Mouse (Mus musculus): ENCODE measurements around the gene Yeats4. TPM values are rescaled to one million over a fixed set of nuclear protein-coding genes. Genes with fewer than 3 reads are reported as not detected.

Gene Yeats4
- 112 and 114 TPM in 2 replicates for polyA plus RNA-seq (2016; fragmentation: Nextera tagmentation; extraction: Ambion mirVana)

- peak; percentile 91 for ATAC-seq (ENCODE audit: insufficient number of reproducible peaks, insufficient read depth, low FRiP score, low TSS enrichment, low read depth)
Measured at GRCm38 (mm10) chr10:117224102-117224990, at the start of gene Yeats4. Gene Yeats4, minus strand, starts transcription at chr10:117224507.

GRCm38 (mm10) chr10:117272023-117272422 is 47.7 kb upstream of the Yeats4 start:
- ATAC-seq (ENCODE audit: insufficient number of reproducible peaks, insufficient read depth, low FRiP score, low TSS enrichment, low read depth): no peak
- no peak overlapping the region for H3K27ac ChIP-seq
- no peaks in the 10 kb centered on the region for H3K4me1 ChIP-seq (replicated peaks)
- H3K4me2 ChIP-seq: no peak overlapping the region
- H3K4me3 ChIP-seq (replicated peaks): no peak overlapping the region
- H3K9me3 ChIP-seq: no peaks in the 10 kb centered on the region
- no peak overlapping the region for H3K9ac ChIP-seq (replicated peaks)
- H3K27me3 ChIP-seq: no peaks in the 10 kb centered on the region
- H3K36me3 ChIP-seq: no peaks in the 10 kb centered on the region

More at GRCm38 (mm10) chr10:117224102-117224990, at the start of gene Yeats4:
- Histone ChIP-seq H3K4me2 (peak within 1 kb of the TSS; percentile 88), H3K27ac (peak within 1 kb of the TSS; percentile 97), H3K36me3 (peaks cover 35% of the 10 kb centered on the region), H3K4me1 (replicated peaks) (peaks cover 15% of the 10 kb centered on the region), H3K9me3 (no peaks in the 10 kb centered on the region), H3K9ac (replicated peaks) (peak within 1 kb of the TSS; percentile 89), H3K4me3 (replicated peaks) (peak within 1 kb of the TSS; percentile 74), H3K27me3 (no peaks in the 10 kb centered on the region)
- WGBS: under 1% methylated on average over 62 of the region's 63 CpGs

- Histone ChIP-seq H3K27me3 (no peaks in the 10 kb centered on the region), H3K9me3 (peaks cover 14% of the 10 kb centered on the region; the same call in 1 of the 2 replicates), H3K4me3 (replicated peaks) (no peak overlapping the region), H3K9ac (replicated peaks) (no peak overlapping the region), H3K4me2 (no peak overlapping the region), H3K4me1 (replicated peaks) (no peaks in the 10 kb centered on the region), H3K27ac (no peak overlapping the region), H3K36me3 (no peaks in the 10 kb centered on the region)
- no peak for ATAC-seq (ENCODE audit: insufficient number of reproducible peaks, insufficient read depth, low FRiP score, low TSS enrichment, low read depth)
Measured at GRCm38 (mm10) chr10:117259870-117260269, 35.6 kb upstream of the Yeats4 start.

GRCm38 (mm10) chr10:117238603-117239002 is 14.3 kb upstream of the Yeats4 start, which contains the start of gene 9530003J23Rik:
Gene 9530003J23Rik, minus strand, starts transcription at chr10:117238703.
- 93% methylated on average over 12 of the region's 12 CpGs for WGBS
- H3K27ac ChIP-seq: no peak within 1 kb of the TSS
- H3K9me3 ChIP-seq: no peaks in the 10 kb centered on the region
- peaks cover 13% of the 10 kb centered on the region for H3K4me1 ChIP-seq (replicated peaks)
- no peak within 1 kb of the TSS for H3K4me3 ChIP-seq (replicated peaks)
- no peak within 1 kb of the TSS for H3K4me2 ChIP-seq
- no peaks in the 10 kb centered on the region for H3K27me3 ChIP-seq
- no peak for ATAC-seq (ENCODE audit: insufficient number of reproducible peaks, insufficient read depth, low FRiP score, low TSS enrichment, low read depth)
- H3K9ac ChIP-seq (replicated peaks): no peak within 1 kb of the TSS
- H3K36me3 ChIP-seq: no peaks in the 10 kb centered on the region

- 44% methylated on average over 11 of the region's 11 CpGs for WGBS
- no peak for ATAC-seq (ENCODE audit: insufficient number of reproducible peaks, insufficient read depth, low FRiP score, low TSS enrichment, low read depth)
- Histone ChIP-seq H3K4me2 (peak overlapping the region; percentile 37), H3K27me3 (no peaks in the 10 kb centered on the region), H3K9me3 (no peaks in the 10 kb centered on the region), H3K4me1 (replicated peaks) (peaks cover 13% of the 10 kb centered on the region), H3K9ac (replicated peaks) (no peak overlapping the region), H3K4me3 (replicated peaks) (no peak overlapping the region), H3K27ac (no peak overlapping the region), H3K36me3 (no peaks in the 10 kb centered on the region)
Measured at GRCm38 (mm10) chr10:117235866-117236265, 11.6 kb upstream of the Yeats4 start.

DNA sequence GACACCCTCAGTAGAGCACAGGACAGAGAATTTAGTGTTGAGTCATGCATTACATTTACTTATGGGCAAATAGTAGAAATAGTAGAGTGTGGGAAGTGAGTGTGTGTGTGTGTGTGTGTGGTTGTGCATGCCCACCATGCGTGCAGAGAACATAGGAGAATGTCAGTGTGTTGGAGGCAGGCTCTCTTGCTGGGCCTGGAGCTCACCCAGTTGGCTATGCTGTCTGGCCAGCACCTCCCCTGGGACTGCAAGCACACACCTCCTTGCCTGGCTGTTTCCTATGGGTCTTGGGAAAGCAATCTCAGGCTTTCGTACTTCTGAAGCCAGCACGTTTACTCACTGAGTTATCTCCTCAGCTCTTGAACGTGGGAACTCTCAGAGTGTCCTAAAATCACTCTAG is 10.5 kb upstream of the Yeats4 start:
- H3K4me2 ChIP-seq: no peak overlapping the region
- no peak overlapping the region for H3K27ac ChIP-seq
- ATAC-seq (ENCODE audit: insufficient number of reproducible peaks, insufficient read depth, low FRiP score, low TSS enrichment, low read depth): no peak
- H3K36me3 ChIP-seq: no peaks in the 10 kb centered on the region
- no peak overlapping the region for H3K4me3 ChIP-seq (replicated peaks)
- WGBS: 63% methylated on average over 4 of the region's 4 CpGs
- no peaks in the 10 kb centered on the region for H3K9me3 ChIP-seq
- H3K27me3 ChIP-seq: no peaks in the 10 kb centered on the region
- H3K4me1 ChIP-seq (replicated peaks): peaks cover 13% of the 10 kb centered on the region
- no peak overlapping the region for H3K9ac ChIP-seq (replicated peaks)

GRCm38 (mm10) chr10:117229826-117230225 is 5.5 kb upstream of the Yeats4 start:
- H3K36me3 ChIP-seq: no peaks in the 10 kb centered on the region
- 78% methylated on average over 16 of the region's 16 CpGs for WGBS
- no peak overlapping the region for H3K4me2 ChIP-seq
- H3K9ac ChIP-seq (replicated peaks): no peak overlapping the region
- H3K27me3 ChIP-seq: no peaks in the 10 kb centered on the region
- peaks cover 4% of the 10 kb centered on the region; the same call in 1 of the 2 replicates for H3K4me1 ChIP-seq (replicated peaks)
- no peak overlapping the region for H3K4me3 ChIP-seq (replicated peaks)
- H3K27ac ChIP-seq: no peak overlapping the region
- ATAC-seq (ENCODE audit: insufficient number of reproducible peaks, insufficient read depth, low FRiP score, low TSS enrichment, low read depth): no peak
- no peaks in the 10 kb centered on the region for H3K9me3 ChIP-seq

DNA sequence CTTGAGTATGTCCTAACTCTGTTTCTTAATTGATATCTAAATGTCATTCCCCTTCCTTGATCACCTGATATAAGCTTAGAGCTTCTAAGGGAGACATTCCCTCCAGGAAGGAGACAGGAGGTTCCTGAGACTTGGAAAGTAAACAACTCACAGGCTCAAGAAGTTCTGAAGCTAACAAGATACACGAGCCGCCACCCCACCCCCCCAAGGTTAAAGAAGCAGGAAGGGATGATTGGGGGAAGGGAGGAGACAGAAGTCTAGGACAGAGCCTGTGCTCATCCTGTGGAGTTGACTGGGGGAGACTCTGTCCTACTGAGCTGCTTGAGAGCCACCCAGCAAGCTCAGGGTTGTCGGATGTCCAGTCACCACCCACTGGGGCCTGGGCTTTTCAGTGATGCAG is 1.7 kb upstream of the Yeats4 start:
- no peak overlapping the region for H3K27ac ChIP-seq
- 85% methylated on average over 3 of the region's 3 CpGs for WGBS
- no peak overlapping the region for H3K4me2 ChIP-seq
- H3K27me3 ChIP-seq: no peaks in the 10 kb centered on the region
- H3K9ac ChIP-seq (replicated peaks): no peak overlapping the region
- H3K9me3 ChIP-seq: no peaks in the 10 kb centered on the region
- H3K36me3 ChIP-seq: peaks cover 19% of the 10 kb centered on the region
- peaks cover 15% of the 10 kb centered on the region for H3K4me1 ChIP-seq (replicated peaks)
- no peak overlapping the region for H3K4me3 ChIP-seq (replicated peaks)
- no peak for ATAC-seq (ENCODE audit: insufficient number of reproducible peaks, insufficient read depth, low FRiP score, low TSS enrichment, low read depth)

- H3K4me1 ChIP-seq (replicated peaks): peaks cover 15% of the 10 kb centered on the region
- WGBS: 59% methylated on average over 8 of the region's 8 CpGs
- ATAC-seq (ENCODE audit: insufficient number of reproducible peaks, insufficient read depth, low FRiP score, low TSS enrichment, low read depth): no peak
- H3K27ac ChIP-seq: no peak overlapping the region
- H3K9me3 ChIP-seq: no peaks in the 10 kb centered on the region
- peak overlapping the region; percentile 89 for H3K9ac ChIP-seq (replicated peaks)
- peaks cover 28% of the 10 kb centered on the region for H3K36me3 ChIP-seq
- no peaks in the 10 kb centered on the region for H3K27me3 ChIP-seq
- peak overlapping the region; percentile 74 for H3K4me3 ChIP-seq (replicated peaks)
- H3K4me2 ChIP-seq: peak overlapping the region; percentile 88
Measured at GRCm38 (mm10) chr10:117225094-117225493, 787 bp upstream of the Yeats4 start.

GRCm38 (mm10) chr10:117223758-117224101 is 577 bp downstream of the Yeats4 start:
- ATAC-seq (ENCODE audit: insufficient number of reproducible peaks, insufficient read depth, low FRiP score, low TSS enrichment, low read depth): peak; percentile 70; the same call in 1 of the 2 replicates
- H3K27ac ChIP-seq: peak overlapping the region; percentile 97; the same call in 1 of the 2 replicates
- H3K9me3 ChIP-seq: no peaks in the 10 kb centered on the region
- peaks cover 38% of the 10 kb centered on the region for H3K36me3 ChIP-seq
- H3K27me3 ChIP-seq: no peaks in the 10 kb centered on the region
- H3K4me2 ChIP-seq: peak overlapping the region; percentile 88
- peaks cover 15% of the 10 kb centered on the region for H3K4me1 ChIP-seq (replicated peaks)
- peak overlapping the region; percentile 74 for H3K4me3 ChIP-seq (replicated peaks)
- 0% methylated on average over 9 of the region's 9 CpGs for WGBS
- peak overlapping the region; percentile 89 for H3K9ac ChIP-seq (replicated peaks)

DNA sequence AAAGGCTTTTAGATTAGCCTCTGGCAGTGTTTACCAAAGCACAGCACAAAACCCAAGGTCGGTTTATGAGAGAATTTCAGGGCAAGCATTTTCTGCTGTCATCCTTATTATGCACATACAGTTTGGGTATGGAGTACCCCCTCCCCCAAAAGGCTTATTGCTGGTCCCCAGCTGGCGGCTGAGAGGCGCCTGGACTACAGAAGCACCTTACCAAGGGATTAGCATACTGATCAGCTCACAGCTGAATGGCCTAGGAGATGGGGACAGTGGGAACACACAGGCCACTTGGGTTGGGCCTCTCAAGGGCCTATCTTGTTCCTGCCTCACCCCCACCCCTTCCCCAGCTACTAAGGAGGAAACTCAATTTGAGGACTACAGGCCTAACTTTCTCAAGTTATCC is 1.5 kb downstream of the Yeats4 start:
- no peaks in the 10 kb centered on the region for H3K9me3 ChIP-seq
- no peak overlapping the region for H3K9ac ChIP-seq (replicated peaks)
- H3K4me3 ChIP-seq (replicated peaks): no peak overlapping the region
- peaks cover 47% of the 10 kb centered on the region for H3K36me3 ChIP-seq
- no peak for ATAC-seq (ENCODE audit: insufficient number of reproducible peaks, insufficient read depth, low FRiP score, low TSS enrichment, low read depth)
- WGBS: 63% methylated on average over 3 of the region's 3 CpGs
- no peak overlapping the region for H3K27ac ChIP-seq
- H3K4me1 ChIP-seq (replicated peaks): peaks cover 15% of the 10 kb centered on the region
- H3K27me3 ChIP-seq: no peaks in the 10 kb centered on the region
- H3K4me2 ChIP-seq: peak overlapping the region; percentile 88

Measured in limb, embryonic 12.5 days (tissue).